Comparison of ENCODE assay signal across 17 mouse cellular contexts in genomic region chr3:103075871-103076270, GRCm38 (mm10). TPM values are rescaled to one million over a fixed set of nuclear protein-coding genes. Genes with fewer than 3 reads are reported as not detected.
DNase-seq lines count a peak whose midpoint lies in the region.
"Had no signal": no experiment of that assay in that cellular context is flagged by ENCODE, and none has a peak within 500 bp of the region (broad histone marks: within the 10 kb centered on the region; RNA-seq: fewer than 3 reads in every experiment).

No protein-coding gene starts in this region.

- DNase-seq in gastrocnemius, adult 18-20 months (ENCODE audit: low spot score) = peak; percentile 42
- no peak for DNase-seq in gastrocnemius, postnatal 10 days
- DNase-seq in heart, adult 11 months = peak; percentile 15
- DNase-seq in heart, adult 18-20 months = no peak
- DNase-seq in skeletal muscle tissue, adult 2 months (ENCODE audit: low read depth, low spot score) = peak; percentile 63
- DNase-seq: adrenal gland, adult 8-10 months; adrenal gland, postnatal 14 days; adrenal gland, postnatal 36 days; B cell, adult 2 months; cerebellum, adult 18-20 months; cerebellum, adult 8-10 months; cerebellum, adult 9-11 months; cerebellum, postnatal 14 days; cerebellum, postnatal 36 days; embryo, embryonic 11 days had no signal

RNA-seq across cellular contexts. Expression of gene Ampd1, which starts 2.1 kb away (rescaled TPM):
- 1,000 to 10,000 TPM; 1,310 to 1,477 TPM for total RNA-seq in gastrocnemius, adult 18-20 months (2021)
- total RNA-seq in gastrocnemius, postnatal 10 days (2021) = 100 to 1,000 TPM; 548 to 639 TPM
- not detected for total RNA-seq in heart, adult 18-20 months (2021)
- total RNA-seq: adrenal gland, adult 8-10 months; adrenal gland, postnatal 14 days; adrenal gland, postnatal 36 days; CH12.LX; common myeloid progenitor, adult 5-6 weeks had no signal

RNA-seq across cellular contexts. Expression of gene Nras, which starts 17.8 kb away (rescaled TPM):
- 10 to 100 TPM; 39.2 to 42.9 TPM for total RNA-seq in gastrocnemius, adult 18-20 months (2021)
- total RNA-seq in gastrocnemius, postnatal 10 days (2021) = 10 to 100 TPM; 94.1 to 96.3 TPM
- 10 to 100 TPM; 44.3 to 46.7 TPM for total RNA-seq in heart, adult 18-20 months (2021)

RNA-seq across cellular contexts. Expression of gene Dennd2c, which starts 26.5 kb away (rescaled TPM):
- total RNA-seq in gastrocnemius, adult 18-20 months (2021) = 1 to 10 TPM; 2.8 to 3.5 TPM
- total RNA-seq in gastrocnemius, postnatal 10 days (2021) = 1 to 10 TPM; 5.9 to 8.6 TPM
- 1 to 10 TPM; 1.2 to 1.6 TPM for total RNA-seq in heart, adult 18-20 months (2021)

RNA-seq across cellular contexts. Expression of gene Csde1, which starts 55.6 kb away (rescaled TPM):
- total RNA-seq in gastrocnemius, adult 18-20 months (2021) = 1,000 to 10,000 TPM; 1,048 to 1,145 TPM
- 100 to 1,000 TPM; 466 to 483 TPM for total RNA-seq in gastrocnemius, postnatal 10 days (2021)
- total RNA-seq in heart, adult 18-20 months (2021) = 100 to 1,000 TPM; 557 to 574 TPM

Comparison
In these comparisons a context has a peak if more than half of its experiments do, and no peak if none do; other contexts are left out.
1. DNase-seq: peak in gastrocnemius, adult 18-20 months (single experiment), heart, adult 11 months (single experiment) and skeletal muscle tissue, adult 2 months (single experiment); none in gastrocnemius, postnatal 10 days (single experiment) and heart, adult 18-20 months (0 of 2).
2. RNA of gene Ampd1, which starts 2.1 kb away (total RNA-seq): 1,310 to 1,477 TPM in gastrocnemius, adult 18-20 months and 548 to 639 TPM in gastrocnemius, postnatal 10 days; not detected in heart, adult 18-20 months; every median in the first group is over 100 times any median in the second.